Mouse (Mus musculus) mouse embryonic stem cell (cell line): ENCODE results near the gene Spag9.

Source experiments
- in situ Hi-C, 2 experiments: fragments of 300-500 bp; cut with MboI; formaldehyde crosslinking; loops; 1 replicate in 1 of 2; 3 replicates in 1 of 2; pipeline ENCODE4 v1.14.3; 2019 to 2020; ENCODE audit warnings: low sequenced_read_pairs in 2 of 2, low pct_unique_long_range_greater_than_20kb in 1 of 2, mixed read lengths in 1 of 2; ENCODE audit not compliant: unreplicated experiment in 1 of 2

Spag9 gene

GRCm38 (mm10) chr11:94139232-94139620, 143.3 kb downstream of the Spag9 start:
- in situ Hi-C loops = loop anchor here in 1 of 2 experiments (5.0 to 25.0 kb wide), 3 partner anchors 83 to 348 kb away; partner anchors contain the start of genes Epn3 and Spata20

- in situ Hi-C loops = loop anchor here in 1 of 2 experiments (25.0 kb wide), 1 partner anchor 347 kb away; the partner anchor contains the start of genes Epn3 and Spata20
Measured at GRCm38 (mm10) chr11:94140540-94140939, 144.6 kb downstream of the Spag9 start.

GRCm38 (mm10) chr11:94141564-94141963, 145.7 kb downstream of the Spag9 start:
- in situ Hi-C loops = loop anchor here in 1 of 2 experiments (25.0 kb wide), 1 partner anchor 346 kb away; the partner anchor contains the start of genes Epn3 and Spata20

GRCm38 (mm10) chr11:94143336-94143735, 147.4 kb downstream of the Spag9 start:
- in situ Hi-C loops = loop anchor here in 1 of 2 experiments (25.0 kb wide), 1 partner anchor 344 kb away; the partner anchor contains the start of genes Epn3 and Spata20

- in situ Hi-C loops = loop anchor here in 1 of 2 experiments (25.0 kb wide), 1 partner anchor 342 kb away; the partner anchor contains the start of genes Epn3 and Spata20
Measured at GRCm38 (mm10) chr11:94144771-94145539, 149.1 kb downstream of the Spag9 start.

GRCm38 (mm10) chr11:94146049-94146605, 150.2 kb downstream of the Spag9 start:
- in situ Hi-C loops = loop anchor here in 1 of 2 experiments (25.0 kb wide), 1 partner anchor 341 kb away; the partner anchor contains the start of genes Epn3 and Spata20

- in situ Hi-C loops = loop anchor here in 1 of 2 experiments (25.0 kb wide), 1 partner anchor 340 kb away; the partner anchor contains the start of genes Epn3 and Spata20
Measured at GRCm38 (mm10) chr11:94146733-94147485, 151.0 kb downstream of the Spag9 start.

- in situ Hi-C loops = loop anchor here in 1 of 2 experiments (25.0 kb wide), 1 partner anchor 339 kb away; the partner anchor contains the start of genes Epn3 and Spata20
Measured at GRCm38 (mm10) chr11:94148105-94148696, 152.3 kb downstream of the Spag9 start.

- in situ Hi-C loops = loop anchor here in 1 of 2 experiments (25.0 kb wide), 1 partner anchor 338 kb away; the partner anchor contains the start of genes Epn3 and Spata20
Measured at GRCm38 (mm10) chr11:94148931-94149491, 153.1 kb downstream of the Spag9 start.

- in situ Hi-C loops = loop anchor here in 1 of 2 experiments (25.0 kb wide), 1 partner anchor 338 kb away; the partner anchor contains the start of genes Epn3 and Spata20
Measured at GRCm38 (mm10) chr11:94149509-94150259, 153.8 kb downstream of the Spag9 start.

GRCm38 (mm10) chr11:94150519-94151470, 154.9 kb downstream of the Spag9 start:
- in situ Hi-C loops = no loop called here

- in situ Hi-C loops = no loop called here
Measured at GRCm38 (mm10) chr11:94154201-94154600, 158.3 kb downstream of the Spag9 start.

GRCm38 (mm10) chr11:94158521-94158920, 162.6 kb downstream of the Spag9 start:
- in situ Hi-C loops = no loop called here

GRCm38 (mm10) chr11:94159066-94159880, 163.4 kb downstream of the Spag9 start:
- in situ Hi-C loops = no loop called here

- in situ Hi-C loops = no loop called here
Measured at GRCm38 (mm10) chr11:94159911-94160415, 164.1 kb downstream of the Spag9 start.
